Mouse (Mus musculus) adrenal gland, postnatal 36 days (tissue): ENCODE results near the gene Dcp1a. TPM values are rescaled to one million over a fixed set of nuclear protein-coding genes. Genes with fewer than 3 reads are reported as not detected.
A peak's percentile ranks its signal among the peaks of the same experiment; 100 is the strongest.

Source experiments
- DNase-seq, 2 experiments: peaks; one replicate each; pipeline ENCODE4 v3.0.0; 2021; ENCODE audit warnings: mixed read lengths in 1 of 2
- long read RNA-seq, 2 experiments: library from polyadenylated mRNA; stranded (forward); transcript quantifications; one replicate each; pipeline ENCODE4 v2.0.0; 2021; ENCODE audit warnings: borderline sequencing depth in 2 of 2
- total RNA-seq, 2 experiments: library from RNA; stranded (reverse); gene quantifications; 2 replicates each; pipeline ENCODE4 v1.2.3; 2021

The Dcp1a gene
- 10 to 100 TPM; 26.1 to 27.0 TPM for total RNA-seq
- long read RNA-seq, experiment 1, partial matches to known transcripts, result 0 of 1 reads
- long read RNA-seq, experiment 1, other reads (novel, unspliced or antisense), result 1 of 1 reads
- long read RNA-seq, experiment 2, partial matches to known transcripts, result 0 of 2 reads
- long read RNA-seq, experiment 2, other reads (novel, unspliced or antisense), result 0 of 2 reads

DNA sequence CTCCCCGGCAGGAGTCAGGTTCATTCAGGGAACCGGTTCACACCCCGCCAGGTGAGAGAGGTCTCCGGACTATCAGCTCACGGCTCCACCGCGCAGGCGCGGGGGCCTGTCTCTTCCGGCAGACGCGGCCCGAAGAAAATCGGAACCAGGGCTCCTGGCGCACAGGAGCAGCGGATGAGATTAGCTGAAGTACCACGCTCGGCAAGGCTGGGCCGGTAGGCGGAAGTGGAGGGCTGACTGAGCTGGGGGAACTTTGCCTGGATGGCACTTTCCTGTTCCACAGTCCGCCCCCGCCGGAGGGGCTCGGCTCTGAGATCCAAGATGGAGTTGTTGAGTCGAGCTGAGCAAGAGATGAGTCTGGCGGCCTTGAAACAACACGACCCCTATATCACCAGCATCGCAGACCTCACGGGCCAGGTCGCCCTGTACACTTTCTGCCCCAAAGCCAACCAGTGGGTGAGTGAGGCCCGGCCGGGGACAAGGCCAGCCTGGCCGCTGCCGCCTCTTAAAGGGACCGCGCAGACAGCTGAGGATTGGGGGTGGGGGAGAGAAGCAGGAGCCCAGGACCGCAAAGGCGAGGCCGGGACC is at the start of gene Dcp1a:
Dcp1a (plus strand) TSS at position 175 of the 588 bp plus-strand sequence.
- peak; percentile 96 for DNase-seq

DNA sequence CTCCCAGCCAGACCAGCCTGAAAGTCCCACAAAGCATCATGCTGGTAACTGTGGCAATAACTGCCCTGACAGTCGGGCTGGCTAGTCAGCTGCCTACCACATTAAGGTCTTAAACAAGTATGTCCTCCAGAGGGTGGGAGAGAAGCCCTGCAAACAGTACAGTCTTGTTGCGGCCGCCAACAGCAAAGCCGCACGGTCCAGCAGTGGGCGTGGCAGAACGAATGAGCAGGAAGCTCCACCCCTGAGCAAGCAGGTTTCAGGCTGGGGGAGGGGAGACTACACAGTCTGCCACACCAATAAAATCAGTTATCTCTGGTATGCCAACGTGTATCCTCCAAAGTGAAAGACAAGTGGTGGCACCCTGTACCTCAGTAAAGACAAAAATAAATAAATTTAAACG is 49.7 kb upstream of the Dcp1a start:
- no peak for DNase-seq

DNA sequence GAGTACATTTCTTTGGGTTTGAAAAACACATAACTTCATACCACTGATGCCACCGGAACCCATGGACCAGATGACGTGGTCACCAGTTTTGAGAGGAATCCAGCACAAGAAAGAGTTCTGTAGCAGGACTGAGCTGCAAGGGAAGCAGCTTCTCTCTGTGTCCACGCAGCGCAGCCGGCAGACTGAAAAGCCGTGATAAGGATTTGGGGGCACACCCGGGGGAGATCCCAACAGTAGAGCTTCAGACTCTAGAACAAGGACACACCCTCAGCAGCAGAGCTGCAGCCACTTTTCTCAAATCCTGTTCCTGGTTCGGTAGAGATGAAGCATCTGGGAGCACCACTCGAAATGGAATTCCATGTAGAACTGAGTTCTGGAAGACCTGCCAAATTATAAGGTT is 49.3 kb upstream of the Dcp1a start:
- DNase-seq, result no peak

DNA sequence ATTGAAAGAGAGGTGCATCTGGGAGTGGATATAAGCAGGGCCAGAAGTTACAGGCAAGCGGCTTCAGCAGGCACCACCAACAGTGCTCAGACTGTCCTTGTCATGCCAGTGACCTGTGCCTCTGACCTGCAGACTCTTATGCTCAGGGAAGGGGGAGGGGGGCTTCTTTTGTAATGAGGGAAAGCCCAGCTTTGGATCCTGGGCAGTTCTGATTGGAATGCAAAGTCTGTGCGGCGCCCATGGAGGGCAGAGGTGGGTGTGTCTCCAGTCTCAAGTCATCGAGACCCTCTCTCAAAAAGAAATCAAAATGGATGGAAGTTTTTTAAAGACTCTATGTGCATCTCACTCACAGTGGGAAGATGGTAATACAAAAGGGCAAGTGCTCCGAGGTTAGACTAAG is 48.9 kb upstream of the Dcp1a start:
- DNase-seq, result no peak

- DNase-seq, result no peak
Measured at GRCm38 (mm10) chr14:30435316-30435715, 44.0 kb upstream of the Dcp1a start.

DNA sequence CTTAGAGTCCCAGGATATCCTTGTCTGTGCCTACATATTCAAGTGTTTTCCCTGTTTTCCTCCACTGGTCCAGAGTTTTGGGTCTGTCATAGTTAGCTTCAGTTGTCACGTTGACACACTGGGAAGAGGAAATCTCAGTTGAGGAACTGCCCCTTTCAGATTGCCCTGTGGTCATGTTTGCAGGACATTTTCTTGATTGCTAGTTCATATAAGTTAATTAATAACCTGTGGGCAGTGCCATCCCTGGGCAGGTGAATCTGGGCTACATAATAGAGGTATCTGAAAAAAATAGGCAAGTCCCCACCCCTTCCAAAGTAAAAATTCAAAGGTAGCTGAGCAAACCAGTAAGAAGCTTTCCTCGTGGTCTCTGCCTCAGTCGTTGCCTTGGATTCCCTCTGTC is 39.4 kb upstream of the Dcp1a start:
- no peak for DNase-seq

- no peak for DNase-seq
Measured at GRCm38 (mm10) chr14:30455801-30456595, 23.3 kb upstream of the Dcp1a start.

DNA sequence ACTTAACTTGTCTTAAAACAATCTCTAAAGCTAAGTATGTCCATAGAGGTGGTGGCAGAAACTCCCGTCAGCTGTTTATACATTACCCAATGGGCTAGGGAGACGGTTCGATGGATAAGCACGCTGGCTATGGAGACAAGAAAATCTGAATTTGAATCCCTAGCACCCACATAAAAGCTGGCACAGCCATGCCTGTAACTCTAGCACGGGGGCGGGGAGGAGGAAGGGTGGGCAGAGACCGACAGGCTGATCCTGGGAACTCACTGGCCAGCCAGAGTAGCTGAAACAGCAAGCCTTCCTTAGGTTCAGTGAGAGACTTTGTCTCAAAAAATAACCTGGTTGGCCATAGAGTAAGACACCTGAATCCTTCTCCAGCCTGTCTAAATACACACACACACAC is 21.9 kb upstream of the Dcp1a start:
- DNase-seq, result no peak

DNA sequence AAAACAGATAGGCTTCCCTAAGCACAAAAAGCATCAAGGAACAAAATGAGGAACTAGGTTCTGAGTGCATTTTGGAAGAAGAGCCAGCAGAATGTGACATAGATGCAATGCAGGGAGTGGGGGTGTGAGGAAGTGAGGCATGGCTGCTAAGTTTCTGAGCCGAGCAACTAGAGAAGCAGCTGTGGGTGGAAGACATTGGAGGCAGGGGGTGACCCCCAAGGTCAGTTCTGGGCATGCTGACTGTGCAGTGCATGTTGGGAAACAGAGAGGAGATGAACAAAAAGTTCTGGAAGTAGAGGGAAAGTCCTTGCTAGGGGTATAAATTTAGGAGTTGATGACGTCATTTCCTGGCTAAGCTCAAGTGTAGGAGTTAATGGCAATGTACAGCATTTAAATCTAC is 21.4 kb upstream of the Dcp1a start:
- DNase-seq, result no peak

DNA sequence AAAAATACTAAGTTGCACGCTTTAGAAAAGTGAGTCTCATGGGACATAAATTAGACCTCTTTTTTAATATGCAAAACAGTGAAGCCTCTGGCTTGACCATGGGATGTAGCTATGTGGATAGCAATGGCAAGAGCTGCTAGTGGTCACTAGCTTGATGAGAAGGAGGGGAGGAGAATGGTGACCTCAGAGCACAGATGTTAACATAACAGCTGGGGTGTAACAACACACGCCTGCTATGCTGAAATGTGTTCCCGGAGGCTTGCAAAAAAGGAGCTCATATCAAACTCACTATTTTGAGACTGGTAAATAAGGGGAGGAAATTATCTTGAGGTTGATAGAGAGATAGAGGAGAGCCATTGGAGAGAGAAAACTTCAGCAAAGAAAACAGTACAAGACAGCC is 20.5 kb upstream of the Dcp1a start:
- no peak for DNase-seq

- DNase-seq, result peak; percentile 79 to 87
Measured at GRCm38 (mm10) chr14:30459891-30460523, 19.3 kb upstream of the Dcp1a start.

GRCm38 (mm10) chr14:30463312-30463711 is 16.0 kb upstream of the Dcp1a start:
- DNase-seq, result no peak

DNA sequence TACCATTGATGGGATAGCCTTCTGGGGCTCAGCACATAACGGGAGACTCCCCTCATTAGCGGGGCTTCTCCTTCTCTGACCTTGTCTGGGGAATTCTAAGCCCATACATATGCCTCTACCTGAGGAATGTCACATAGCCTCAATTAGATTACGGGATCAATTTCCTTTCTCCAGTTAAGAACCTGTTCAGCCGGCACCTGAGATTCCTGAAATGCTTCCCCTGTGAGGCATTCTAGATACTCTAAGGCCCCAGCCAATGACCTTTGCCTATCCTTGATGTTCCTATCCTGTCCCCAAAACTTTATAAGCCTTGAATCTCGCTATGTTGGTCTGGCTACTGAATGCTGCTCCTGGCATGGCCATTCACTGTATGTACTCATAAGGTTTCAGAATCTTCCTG is 5.7 kb upstream of the Dcp1a start:
- DNase-seq, result no peak

GRCm38 (mm10) chr14:30474416-30474815 is 4.9 kb upstream of the Dcp1a start:
- DNase-seq, result no peak

DNA sequence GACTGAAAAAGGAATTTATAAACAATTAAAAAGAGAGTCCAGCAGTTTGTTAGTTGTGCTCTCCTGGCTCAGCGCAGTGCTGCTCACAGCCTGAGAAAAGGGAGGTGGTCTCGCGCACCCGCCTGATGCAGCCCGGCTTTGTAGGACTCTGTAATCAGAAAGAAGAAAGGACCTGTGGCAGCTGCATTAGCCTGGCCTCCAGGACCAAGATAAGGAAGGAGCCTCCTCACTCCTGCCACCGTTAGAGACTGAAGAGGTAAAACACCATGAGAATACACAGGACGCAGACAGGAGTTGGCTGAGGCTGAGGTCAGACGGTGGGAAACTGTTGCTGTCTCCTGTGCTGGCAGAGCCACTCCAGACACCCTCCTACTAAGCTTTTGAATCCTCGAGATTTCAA is 12.0 kb downstream of the Dcp1a start, which contains the start of gene Cacna1d:
Cacna1d (minus strand) TSS at position 114 of the 400 bp plus-strand sequence.
- DNase-seq, result no peak

GRCm38 (mm10) chr14:30493276-30493675 is 13.9 kb downstream of the Dcp1a start:
- DNase-seq, result no peak

DNA sequence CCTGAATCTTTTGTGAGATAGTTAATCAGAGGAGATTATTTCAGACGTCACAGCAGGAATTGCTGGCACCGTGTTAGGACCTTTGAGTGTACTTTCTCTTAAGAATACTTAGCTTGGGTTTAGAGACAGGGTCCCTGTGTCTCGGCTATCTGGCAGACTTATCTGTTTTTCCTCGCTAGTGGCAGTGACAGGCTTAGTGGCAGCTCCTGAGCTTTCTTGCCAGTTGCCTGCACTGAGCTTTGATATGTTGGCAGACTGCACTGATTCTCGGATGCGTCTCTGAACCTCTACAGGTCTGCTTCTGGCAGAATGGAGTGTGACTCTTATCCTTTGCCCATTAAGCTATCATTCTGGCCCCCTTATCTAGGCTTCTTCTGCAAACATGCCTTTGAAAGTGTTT is 15.7 kb downstream of the Dcp1a start:
- DNase-seq, result no peak

- no peak for DNase-seq
Measured at GRCm38 (mm10) chr14:30498202-30498601, 18.9 kb downstream of the Dcp1a start.

DNA sequence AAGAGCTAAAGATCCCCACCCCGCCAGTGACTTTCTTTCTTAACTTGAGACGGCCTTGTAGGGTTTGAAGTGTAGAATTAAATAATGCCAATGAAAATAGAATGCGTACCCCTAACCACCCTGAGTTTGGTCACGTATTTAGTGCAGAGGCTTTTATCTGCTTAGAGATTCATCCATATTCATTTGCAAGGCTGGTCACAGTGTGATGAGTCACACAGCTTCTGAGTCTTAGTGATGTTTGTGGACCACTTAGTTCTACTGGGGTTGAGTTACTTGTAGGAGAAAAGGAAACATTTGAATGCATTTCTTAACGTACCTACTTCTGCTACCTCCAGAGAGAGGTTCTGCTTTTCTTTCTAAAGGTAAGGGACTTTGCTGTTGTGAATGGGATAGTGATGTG is 25.7 kb downstream of the Dcp1a start:
- no peak for DNase-seq

GRCm38 (mm10) chr14:30510214-30510763 is 31.0 kb downstream of the Dcp1a start:
- DNase-seq, result no peak

DNA sequence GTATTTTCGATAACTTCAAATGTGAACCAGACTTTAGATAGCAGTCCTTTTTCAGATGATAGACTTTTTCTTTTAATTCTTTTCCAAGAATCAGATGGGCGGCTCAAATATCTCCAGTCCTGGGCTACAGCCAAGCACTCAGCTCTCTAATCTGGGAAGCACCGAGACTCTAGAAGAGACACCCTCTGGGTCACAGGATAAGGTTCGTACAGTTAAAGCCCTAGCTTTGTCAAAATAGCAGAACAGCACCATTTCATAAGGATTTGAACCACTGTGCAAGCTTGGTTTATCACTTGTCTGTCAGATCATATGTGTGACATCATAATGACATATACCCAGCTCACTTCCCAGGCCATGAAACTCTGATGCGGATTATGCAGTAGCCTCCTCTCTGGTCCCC is 33.6 kb downstream of the Dcp1a start:
- no peak for DNase-seq

- peak in 1 of 2 experiments; percentile 27 for DNase-seq
Measured at GRCm38 (mm10) chr14:30515931-30516723, 36.8 kb downstream of the Dcp1a start.
